Mouse (Mus musculus) heart, adult 10 weeks (tissue): ENCODE results near the gene Stab1. TPM values are rescaled to one million over a fixed set of nuclear protein-coding genes. Genes with fewer than 3 reads are reported as not detected.

ENCODE experiments used
- polyA plus RNA-seq: library from polyadenylated mRNA; stranded (reverse); fragments of 350-450 nt; fragmentation: Illumina TruSeq; extraction: RNeasy Lipid Tissue Mini Kit (QIAGEN cat#74804); gene quantifications from one replicate; pipeline ENCODE4 v1.2.3, GENCODE M21; 2014; ENCODE audit warnings: low read depth, low replicate concordance

Stab1 gene
- 64.9 TPM for polyA plus RNA-seq

GRCm38 (mm10) chr14:31168425-31168824, at the start of gene Stab1:
Gene Stab1, minus strand, starts transcription at chr14:31168641.

DNA sequence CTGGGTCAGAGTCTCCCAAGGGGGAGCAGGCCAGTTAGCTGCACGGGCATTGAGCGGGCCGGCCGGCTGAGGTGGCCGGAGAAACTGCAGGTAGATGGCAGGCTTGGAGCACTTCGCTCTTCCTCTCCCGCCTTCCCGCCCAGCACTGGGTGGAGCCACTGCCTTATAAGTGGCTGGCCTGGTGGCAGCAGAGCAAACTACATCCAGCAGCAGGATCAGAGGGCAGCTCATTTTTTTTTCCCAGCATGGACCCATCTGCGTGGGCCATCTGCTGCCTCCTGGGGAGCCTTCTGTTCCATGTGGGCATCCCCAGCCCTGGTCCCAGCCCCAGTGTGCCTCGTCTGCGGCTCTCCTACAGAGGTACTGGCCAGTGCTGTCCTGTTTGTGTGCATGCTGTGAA, 49.2 kb upstream of the Stab1 start, which contains the start of gene Sema3g:
TSS of gene Sema3g (plus strand) at position 195 of the 400 bp plus-strand sequence.

GRCm38 (mm10) chr14:31216846-31217245, 48.4 kb upstream of the Stab1 start, which contains the start of gene Nisch:
Gene Nisch, minus strand, starts transcription at chr14:31216946.

DNA sequence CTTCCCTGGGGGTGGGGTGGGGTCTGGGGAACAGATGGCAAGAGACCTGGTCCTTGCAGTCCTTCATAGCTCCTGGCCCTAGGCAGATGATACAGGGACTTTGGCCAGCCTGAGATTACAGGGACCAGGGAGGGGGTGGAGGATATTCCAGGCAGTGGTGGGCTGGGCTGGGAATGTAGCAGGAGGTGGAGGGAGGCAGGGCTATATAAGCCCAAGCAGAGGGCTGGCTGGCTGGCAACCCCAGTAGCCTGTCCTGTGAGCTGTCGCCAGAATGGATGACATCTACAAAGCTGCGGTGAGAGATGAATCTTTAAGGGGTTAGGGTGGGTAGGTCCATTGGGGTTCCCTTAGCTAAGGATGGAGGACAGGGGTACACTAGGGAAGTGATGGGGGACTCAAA, 39.6 kb upstream of the Stab1 start, which contains the start of gene Tnnc1:
TSS of gene Tnnc1 (plus strand) at position 229 of the 400 bp plus-strand sequence.

GRCm38 (mm10) chr14:31130236-31131220, 37.9 kb downstream of the Stab1 start, which contains the start of gene Nt5dc2:
Gene Nt5dc2, plus strand, starts transcription at chr14:31131053.

GRCm38 (mm10) chr14:31128826-31129219, 39.6 kb downstream of the Stab1 start, which contains the start of gene Smim4:
Gene Smim4, minus strand, starts transcription at chr14:31128956.

Other genes with a start within 250 kb of the Stab1 start
- 0.52 TPM for gene Itih3, start 244.9 kb downstream of the Stab1 start, polyA plus RNA-seq
- gene Itih1, start 225.4 kb downstream of the Stab1 start, polyA plus RNA-seq = not detected
- 4.4 TPM for gene Nek4, start 217.3 kb downstream of the Stab1 start, polyA plus RNA-seq
- 44.4 TPM for gene Glt8d1, start 167.2 kb downstream of the Stab1 start, polyA plus RNA-seq
- gene Spcs1, start 167.0 kb downstream of the Stab1 start, polyA plus RNA-seq = 184 TPM
- 22.5 TPM for gene Pbrm1, start 149.5 kb downstream of the Stab1 start, polyA plus RNA-seq
- gene Gnl3, start 149.5 kb downstream of the Stab1 start, polyA plus RNA-seq = 40.5 TPM
- 54.4 TPM for gene Smim4, start 39.7 kb downstream of the Stab1 start, polyA plus RNA-seq
- 25.2 TPM for gene Nt5dc2, start 37.6 kb downstream of the Stab1 start, polyA plus RNA-seq
- 5,985 TPM for gene Tnnc1, start 39.7 kb upstream of the Stab1 start, polyA plus RNA-seq
- 164 TPM for gene Nisch, start 48.3 kb upstream of the Stab1 start, polyA plus RNA-seq
- gene Sema3g, start 49.2 kb upstream of the Stab1 start, polyA plus RNA-seq = 13.5 TPM
- gene Phf7, start 82.7 kb upstream of the Stab1 start, polyA plus RNA-seq = 6.3 TPM
- 39.4 TPM for gene Bap1, start 82.8 kb upstream of the Stab1 start, polyA plus RNA-seq
- not detected for gene Dnah1, start 155.3 kb upstream of the Stab1 start, polyA plus RNA-seq
- 36.2 TPM for gene Capn7, start 168.0 kb upstream of the Stab1 start, polyA plus RNA-seq